Mouse (Mus musculus) heart, embryonic 15.5 days (tissue): ENCODE results near the gene Krt33b. TPM values are rescaled to one million over a fixed set of nuclear protein-coding genes. Genes with fewer than 3 reads are reported as not detected.

Experiments used
- ATAC-seq: fragments of 200-750 bp; cut with Nextera tagmentation; replicated peaks from 2 replicates; pipeline ENCODE4 v1.8.0; 2017; ENCODE audit warnings: low read depth, moderate TSS enrichment; ENCODE audit not compliant: insufficient number of reproducible peaks, insufficient read depth, low FRiP score
- H3K27ac ChIP-seq: fragments of 300-500 bp; sonication (generic); 2 replicates; pipeline ENCODE4 v1.5.1; 2015; ENCODE audit warnings: mild to moderate bottlenecking, inconsistent platforms
- H3K27me3 ChIP-seq: fragments of 300-500 bp; sonication (generic); 2 replicates; pipeline ENCODE4 v1.6.1; 2015; ENCODE audit warnings: inconsistent platforms
- H3K36me3 ChIP-seq: fragments of 300-500 bp; sonication (generic); 2 replicates; pipeline ENCODE4 v1.6.1; 2015; ENCODE audit warnings: mild to moderate bottlenecking, inconsistent platforms
- H3K4me1 ChIP-seq: fragments of 300-500 bp; sonication (generic); replicated peaks from 2 replicates; pipeline ENCODE4 v1.6.1; 2015; ENCODE audit warnings: inconsistent platforms
- H3K4me2 ChIP-seq: fragments of 300-500 bp; sonication (generic); 2 replicates; pipeline ENCODE4 v1.6.1; 2015; ENCODE audit warnings: inconsistent platforms, mild to moderate bottlenecking, moderate library complexity
- H3K4me3 ChIP-seq: fragments of 300-500 bp; sonication (generic); 2 replicates; pipeline ENCODE4 v1.5.1; 2015; ENCODE audit warnings: mild to moderate bottlenecking, inconsistent platforms
- H3K9ac ChIP-seq: fragments of 300-500 bp; sonication (generic); 2 replicates; pipeline ENCODE4 v1.6.1; 2015; ENCODE audit warnings: mild to moderate bottlenecking, inconsistent platforms
- H3K9me3 ChIP-seq: fragments of 300-500 bp; sonication (generic); replicated peaks from 2 replicates; pipeline ENCODE4 v1.6.1; 2016; ENCODE audit warnings: inconsistent platforms
- WGBS: fragments of 180-500 bp; shearing (Covaris S2); methylation state at CpG from one replicate; pipeline ENCODE4 v1.1.7; 2015; ENCODE audit warnings: mixed read lengths; 5-methylcytosine and 5-hydroxymethylcytosine counted together
- polyA plus RNA-seq: library from polyadenylated mRNA; unstranded; fragments of >200 nt; fragmentation: Nextera tagmentation; extraction: Ambion mirVana; gene quantifications from 2 replicates; pipeline ENCODE4 v1.2.1, GENCODE M21; 2015

Gene Krt33b
- 0.09 TPM in 1 of 2 replicates, not detected in the other for polyA plus RNA-seq

GRCm38 (mm10) chr11:100029768-100030167 lies at the start of gene Krt33b:
Krt33b (minus strand) TSS chr11:100029868.
- no peak for ATAC-seq
- H3K4me2 ChIP-seq = no peak within 1 kb of the TSS
- H3K27me3 ChIP-seq = no peaks in the 10 kb centered on the region
- no peak within 1 kb of the TSS for H3K9ac ChIP-seq
- 84% methylated on average over 6 of the region's 6 CpGs for WGBS
- H3K36me3 ChIP-seq = no peaks in the 10 kb centered on the region
- no peak within 1 kb of the TSS for H3K27ac ChIP-seq
- no peaks in the 10 kb centered on the region for H3K9me3 ChIP-seq
- H3K4me1 ChIP-seq = no peaks in the 10 kb centered on the region
- no peak within 1 kb of the TSS for H3K4me3 ChIP-seq

- H3K9ac ChIP-seq = no peak overlapping the region
These were observed 44.2 kb upstream of the Krt33b start for GRCm38 (mm10) chr11:100073873-100074272.

DNA sequence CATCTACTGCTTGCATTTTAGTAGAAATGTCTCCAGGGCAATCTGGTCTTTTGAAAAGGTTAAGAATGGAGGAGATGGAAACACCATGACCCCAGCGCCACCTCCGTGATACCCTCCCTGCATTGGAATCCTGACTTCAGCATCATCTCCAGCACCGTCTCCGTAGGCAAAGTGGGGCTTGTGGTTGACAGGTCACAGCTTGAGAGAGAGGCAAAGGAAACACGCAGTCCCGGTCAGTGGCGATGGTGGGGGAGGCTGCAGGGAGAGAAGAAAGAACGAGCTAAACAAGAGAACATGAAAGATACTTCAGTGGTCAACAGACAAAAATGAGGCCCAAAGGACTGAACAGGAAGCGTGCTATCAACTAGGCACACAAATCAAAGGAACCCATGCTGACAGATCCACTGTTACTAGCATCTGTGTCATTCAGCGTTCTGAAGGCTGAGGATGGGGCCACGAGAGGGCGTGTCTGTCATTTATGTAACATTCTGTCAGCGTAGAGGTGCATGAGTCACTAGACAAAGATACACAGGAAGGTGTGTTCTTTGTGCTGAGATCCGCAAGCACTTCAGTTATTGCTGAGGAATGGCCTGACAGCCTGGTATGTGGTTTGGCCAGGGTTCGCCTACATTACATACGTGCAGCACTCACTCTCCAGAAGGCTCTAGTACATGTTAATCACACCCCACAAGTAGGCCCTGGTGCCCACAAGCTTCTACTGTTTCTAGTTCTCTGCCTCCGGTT lies 37.8 kb upstream of the Krt33b start:
- H3K36me3 ChIP-seq = no peaks in the 10 kb centered on the region
- no peaks in the 10 kb centered on the region for H3K27me3 ChIP-seq
- 65% methylated on average over 17 of the region's 17 CpGs for WGBS
- H3K4me1 ChIP-seq = peaks cover 18% of the 10 kb centered on the region
- H3K27ac ChIP-seq = no peak overlapping the region
- no peak overlapping the region for H3K9ac ChIP-seq
- H3K9me3 ChIP-seq = no peaks in the 10 kb centered on the region
- no peak overlapping the region for H3K4me2 ChIP-seq
- H3K4me3 ChIP-seq = no peak overlapping the region
- ATAC-seq = peak; percentile 47; the same call in 1 of the 2 replicates

More at GRCm38 (mm10) chr11:100073873-100074272, 44.2 kb upstream of the Krt33b start:
- H3K4me3 ChIP-seq = no peak overlapping the region
- WGBS = 49% methylated on average over 1 of the region's 1 CpGs
- ATAC-seq = no peak
- no peaks in the 10 kb centered on the region for H3K27me3 ChIP-seq
- no peak overlapping the region for H3K4me2 ChIP-seq
- no peaks in the 10 kb centered on the region for H3K36me3 ChIP-seq
- H3K27ac ChIP-seq = no peak overlapping the region
- H3K4me1 ChIP-seq = no peaks in the 10 kb centered on the region
- H3K9me3 ChIP-seq = no peaks in the 10 kb centered on the region

DNA sequence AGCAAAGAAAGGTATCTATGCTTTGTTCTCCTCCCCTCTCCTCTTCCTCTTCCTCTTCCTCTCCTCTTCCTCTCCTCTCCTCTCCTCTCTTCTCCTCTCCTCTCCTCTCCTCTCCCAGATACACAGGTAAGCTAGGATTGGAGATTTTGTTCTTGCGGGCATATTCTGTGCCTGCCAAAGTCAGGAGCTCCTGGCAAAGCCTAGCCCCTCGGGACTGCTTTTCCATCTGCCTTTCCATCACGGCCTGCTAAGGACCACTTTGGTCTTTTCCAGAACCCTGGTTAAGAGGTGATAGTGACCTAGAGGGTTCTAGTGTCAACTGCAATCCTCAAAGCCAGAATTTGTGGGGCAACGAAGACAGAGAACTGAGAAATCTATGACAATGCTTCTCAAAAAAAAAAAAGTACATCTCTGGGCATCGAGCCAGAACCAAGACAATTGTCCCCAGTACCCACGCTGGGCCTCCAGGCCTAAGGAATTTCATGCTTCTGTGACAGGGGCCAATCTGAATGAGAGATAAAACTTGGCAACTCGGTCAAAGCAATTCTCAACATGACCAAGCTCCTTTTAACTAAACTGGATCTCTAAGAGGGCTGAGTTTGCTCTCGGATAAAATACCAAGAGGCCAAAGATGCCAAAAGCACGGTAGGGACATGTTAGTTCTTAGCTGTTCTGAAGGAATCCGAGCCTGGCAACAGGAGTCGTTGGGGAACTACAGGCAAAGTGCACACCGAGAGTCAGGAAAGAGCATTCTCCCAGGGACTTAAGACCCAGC lies 36.8 kb upstream of the Krt33b start:
- H3K27me3 ChIP-seq = no peaks in the 10 kb centered on the region
- H3K9ac ChIP-seq = no peak overlapping the region
- peaks cover 18% of the 10 kb centered on the region for H3K4me1 ChIP-seq
- ATAC-seq = no peak
- no peak overlapping the region for H3K4me2 ChIP-seq
- no peaks in the 10 kb centered on the region for H3K9me3 ChIP-seq
- no peak overlapping the region for H3K4me3 ChIP-seq
- peak overlapping the region; percentile 37; the same call in 1 of the 2 replicates for H3K27ac ChIP-seq
- no peaks in the 10 kb centered on the region for H3K36me3 ChIP-seq
- 38% methylated on average over 12 of the region's 12 CpGs for WGBS

DNA sequence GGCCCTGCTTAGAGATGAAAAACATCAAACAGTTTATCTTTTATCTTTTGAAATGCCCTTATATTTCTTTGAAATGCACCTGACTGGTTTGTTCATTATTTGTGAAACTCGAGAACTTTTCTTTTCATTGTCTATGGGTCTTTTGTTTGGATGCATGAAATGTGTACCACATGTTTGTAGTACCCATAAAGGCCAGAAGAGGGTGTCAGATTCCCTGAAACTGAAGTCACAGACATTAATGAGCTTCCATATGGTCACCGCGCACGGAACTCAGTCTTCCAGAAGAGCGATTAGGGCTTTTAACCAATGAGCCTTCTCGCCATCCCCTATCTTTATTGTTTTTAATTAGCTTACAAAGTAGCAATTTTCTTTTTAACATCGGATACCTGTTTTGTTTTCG lies 29.2 kb upstream of the Krt33b start:
- no peaks in the 10 kb centered on the region for H3K36me3 ChIP-seq
- H3K9ac ChIP-seq = no peak overlapping the region
- no peak overlapping the region for H3K4me2 ChIP-seq
- no peak overlapping the region for H3K4me3 ChIP-seq
- no peaks in the 10 kb centered on the region for H3K4me1 ChIP-seq
- no peaks in the 10 kb centered on the region for H3K9me3 ChIP-seq
- ATAC-seq = no peak
- H3K27ac ChIP-seq = no peak overlapping the region
- WGBS = 76% methylated on average over 8 of the region's 8 CpGs
- H3K27me3 ChIP-seq = no peaks in the 10 kb centered on the region

DNA sequence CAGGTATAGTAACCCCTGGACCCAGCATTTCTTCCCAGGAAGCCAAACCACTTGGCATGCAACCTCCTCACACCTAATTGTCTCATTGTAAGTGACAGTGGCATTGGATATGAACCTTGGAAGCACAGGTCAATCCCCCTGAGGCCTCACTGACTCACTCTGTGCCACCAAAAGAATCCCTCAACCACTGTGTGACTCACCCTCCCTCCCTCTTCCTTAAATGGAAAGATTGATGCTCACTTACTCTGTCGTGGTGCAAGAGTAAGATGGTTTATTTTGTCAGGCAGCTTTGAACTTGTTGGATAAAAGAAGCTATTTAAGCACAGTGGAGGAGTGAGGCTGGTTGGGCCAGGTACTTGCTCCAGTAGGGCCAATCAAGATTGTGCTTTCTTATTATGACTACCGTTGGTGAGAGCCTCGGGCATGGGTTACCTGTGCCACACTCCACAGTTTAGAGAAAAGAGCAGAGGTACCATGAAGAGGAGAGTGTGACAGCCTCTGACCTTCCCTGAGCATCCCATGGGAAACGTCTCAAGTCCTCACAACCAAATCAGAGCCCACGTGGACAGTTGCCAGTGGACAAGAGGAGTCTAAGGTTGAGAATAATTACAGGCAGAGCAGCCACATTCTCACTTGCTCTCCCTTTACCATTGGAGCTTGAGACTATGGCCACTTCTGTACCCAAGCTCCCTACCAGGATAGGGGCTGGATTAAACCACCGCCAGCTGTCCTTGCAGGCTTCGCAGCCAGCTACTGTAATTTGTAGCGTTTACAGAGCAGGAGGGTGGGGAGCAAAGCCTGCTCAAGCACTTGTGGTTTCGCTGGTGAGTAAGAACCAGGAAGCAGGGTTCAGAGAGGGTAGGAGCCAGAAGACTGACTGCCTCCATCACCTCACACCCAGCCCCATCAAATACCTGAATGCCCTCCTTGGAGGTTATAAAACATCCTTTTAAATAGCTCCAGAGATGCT lies 26.3 kb upstream of the Krt33b start:
- H3K4me2 ChIP-seq = no peak overlapping the region
- no peaks in the 10 kb centered on the region for H3K9me3 ChIP-seq
- H3K36me3 ChIP-seq = no peaks in the 10 kb centered on the region
- ATAC-seq = no peak
- H3K4me1 ChIP-seq = no peaks in the 10 kb centered on the region
- H3K9ac ChIP-seq = no peak overlapping the region
- H3K27ac ChIP-seq = no peak overlapping the region
- H3K27me3 ChIP-seq = no peaks in the 10 kb centered on the region; the same call in 1 of the 2 replicates
- no peak overlapping the region for H3K4me3 ChIP-seq
- WGBS = 57% methylated on average over 9 of the region's 9 CpGs

GRCm38 (mm10) chr11:100050451-100050850 lies 20.8 kb upstream of the Krt33b start, which contains the start of gene Krt31:
Krt31 (minus strand) TSS chr11:100050551.
- Histone ChIP-seq H3K4me1 (peaks cover 7% of the 10 kb centered on the region), H3K4me2 (no peak within 1 kb of the TSS), H3K27me3 (no peaks in the 10 kb centered on the region; the same call in 1 of the 2 replicates), H3K9me3 (no peaks in the 10 kb centered on the region), H3K9ac (no peak within 1 kb of the TSS), H3K4me3 (no peak within 1 kb of the TSS), H3K27ac (no peak within 1 kb of the TSS), H3K36me3 (no peaks in the 10 kb centered on the region)
- ATAC-seq = no peak
- WGBS = 63% methylated on average over 3 of the region's 3 CpGs

DNA sequence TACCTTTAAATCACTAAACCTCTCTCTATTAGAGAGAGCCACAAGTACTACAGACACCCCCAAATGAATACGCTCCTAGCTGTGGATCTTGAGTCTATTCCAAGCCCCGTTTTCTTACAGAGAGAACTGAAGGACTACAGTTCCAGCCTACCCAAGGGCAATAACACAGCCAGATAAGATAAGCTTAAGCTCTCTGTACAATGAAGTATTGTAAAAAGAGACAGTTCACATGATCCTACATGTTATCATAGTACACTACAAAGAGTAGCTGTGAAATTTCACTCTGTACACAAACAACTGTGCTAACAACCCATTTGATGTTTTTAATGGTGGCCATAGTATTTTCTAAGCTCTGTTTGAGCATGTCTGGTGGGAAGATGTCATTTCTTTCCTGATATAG lies 17.5 kb upstream of the Krt33b start:
- H3K27me3 ChIP-seq = no peaks in the 10 kb centered on the region; the same call in 1 of the 2 replicates
- no peaks in the 10 kb centered on the region for H3K36me3 ChIP-seq
- 61% methylated on average over 2 of the region's 2 CpGs for WGBS

DNA sequence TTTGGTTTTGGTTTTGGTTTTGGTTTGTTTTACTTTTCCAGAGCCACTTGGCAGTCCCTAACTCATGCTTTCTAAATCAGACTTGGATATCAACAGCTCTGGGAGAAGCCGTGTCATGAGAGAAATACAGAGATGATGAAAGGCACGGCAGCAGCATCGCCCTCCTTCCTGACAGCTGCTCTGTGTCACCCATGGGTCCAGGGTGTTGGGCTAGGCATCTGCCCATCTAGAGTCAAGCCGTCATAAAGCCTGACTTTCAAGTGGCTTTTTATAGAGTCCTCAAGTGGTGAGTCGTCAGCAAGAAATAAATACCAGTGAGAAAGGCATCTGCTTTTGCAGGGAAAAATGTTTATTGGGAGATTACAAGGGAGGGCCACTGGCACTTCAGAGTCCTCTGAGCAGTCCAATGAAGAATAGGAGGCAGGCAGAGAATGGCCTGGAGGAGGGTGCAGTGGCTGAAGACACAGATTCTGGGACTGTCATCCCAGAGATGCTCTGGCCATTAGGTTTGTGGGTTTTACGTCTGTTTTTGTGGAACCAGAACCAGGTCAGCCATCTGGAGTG lies 16.7 kb upstream of the Krt33b start:
- H3K36me3 ChIP-seq = no peaks in the 10 kb centered on the region
- ATAC-seq = no peak
- no peak overlapping the region for H3K27ac ChIP-seq
- H3K9me3 ChIP-seq = no peaks in the 10 kb centered on the region
- no peak overlapping the region for H3K4me3 ChIP-seq
- 39% methylated on average over 6 of the region's 6 CpGs for WGBS
- H3K9ac ChIP-seq = no peak overlapping the region
- peaks cover 7% of the 10 kb centered on the region for H3K4me1 ChIP-seq
- 0 out of 2 replicates have a peak overlapping the region, but pooled peaks have one; percentile 8 for H3K4me2 ChIP-seq
- no peaks in the 10 kb centered on the region for H3K27me3 ChIP-seq

More for the DNA sequence above, 17.5 kb upstream of the Krt33b start:
- Histone ChIP-seq H3K27ac (no peak overlapping the region), H3K4me2 (no peak overlapping the region), H3K4me3 (no peak overlapping the region), H3K4me1 (peaks cover 7% of the 10 kb centered on the region), H3K9me3 (no peaks in the 10 kb centered on the region), H3K9ac (no peak overlapping the region)
- no peak for ATAC-seq

- peaks cover 1% of the 10 kb centered on the region; the same call in 1 of the 2 replicates for H3K4me1 ChIP-seq
- H3K9ac ChIP-seq = no peak within 1 kb of the TSS
- no peak within 1 kb of the TSS for H3K4me2 ChIP-seq
- H3K9me3 ChIP-seq = no peaks in the 10 kb centered on the region
- no peak within 1 kb of the TSS for H3K27ac ChIP-seq
- WGBS = 81% methylated on average over 6 of the region's 6 CpGs
- no peaks in the 10 kb centered on the region for H3K36me3 ChIP-seq
- no peak for ATAC-seq
- no peaks in the 10 kb centered on the region for H3K27me3 ChIP-seq
- no peak within 1 kb of the TSS for H3K4me3 ChIP-seq
These were observed 11.8 kb upstream of the Krt33b start, which contains the start of gene Krt34 for GRCm38 (mm10) chr11:100041454-100041853. Krt34 (minus strand) TSS chr11:100041554.
